Mouse (Mus musculus) kidney, embryonic 14.5 days (tissue): ENCODE results near the gene Dnajc7. TPM values are rescaled to one million over a fixed set of nuclear protein-coding genes. Genes with fewer than 3 reads are reported as not detected.

Experiments
- ATAC-seq: fragments of 200-750 bp; cut with Nextera tagmentation; 2 replicates; pipeline ENCODE4 v1.8.0; 2017; ENCODE audit warnings: moderate number of reproducible peaks, mild to moderate bottlenecking, moderate TSS enrichment, moderate library complexity; ENCODE audit not compliant: low FRiP score, low TSS enrichment
- H3K27ac ChIP-seq: fragments of 300-500 bp; sonication (generic); 2 replicates; pipeline ENCODE4 v1.5.1; 2014; ENCODE audit warnings: low read depth, mild to moderate bottlenecking, low read length, moderate library complexity, mixed read lengths
- H3K27me3 ChIP-seq: fragments of 300-500 bp; sonication (generic); 2 replicates; pipeline ENCODE4 v1.6.1; 2014; ENCODE audit warnings: mild to moderate bottlenecking, low read length; ENCODE audit not compliant: control insufficient read depth, insufficient read depth
- H3K36me3 ChIP-seq: fragments of 300-500 bp; sonication (generic); 2 replicates; pipeline ENCODE4 v1.6.1; 2014; ENCODE audit warnings: low read length, mixed read lengths; ENCODE audit not compliant: control insufficient read depth, insufficient read depth
- H3K4me1 ChIP-seq: fragments of 300-500 bp; sonication (generic); 2 replicates; pipeline ENCODE4 v1.6.1; 2014; ENCODE audit warnings: low read length, mixed read lengths; ENCODE audit not compliant: control insufficient read depth, insufficient read depth
- H3K4me2 ChIP-seq: fragments of 300-500 bp; sonication (generic); replicated peaks from 2 replicates; pipeline ENCODE4 v1.6.1; 2014; ENCODE audit warnings: low read depth, mild to moderate bottlenecking, low read length
- H3K4me3 ChIP-seq: fragments of 300-500 bp; sonication (generic); 2 replicates; pipeline ENCODE4 v1.5.1; 2014; ENCODE audit warnings: mild to moderate bottlenecking, low read length
- H3K9ac ChIP-seq: fragments of 300-500 bp; sonication (generic); 2 replicates; pipeline ENCODE4 v1.6.1; 2014; ENCODE audit warnings: low read depth, mild to moderate bottlenecking, low read length, moderate library complexity
- H3K9me3 ChIP-seq: fragments of 300-500 bp; sonication (generic); 2 replicates; pipeline ENCODE4 v1.6.1; 2016; ENCODE audit warnings: low read length; ENCODE audit not compliant: control insufficient read depth
- WGBS: fragments of 180-500 bp; shearing (Covaris S2); extraction: QIAGEN DNeasy Blood & Tissue Kit; methylation state at CpG from one replicate; pipeline ENCODE4 v1.1.7; 2014; 5-methylcytosine and 5-hydroxymethylcytosine counted together
- polyA plus RNA-seq: library from polyadenylated mRNA; unstranded; fragments of >200 nt; fragmentation: Nextera tagmentation; extraction: Ambion mirVana; gene quantifications from 2 replicates; pipeline ENCODE4 v1.2.1, GENCODE M21; 2014

The Dnajc7 gene
- polyA plus RNA-seq, 1 experiment from 2014 or later, result 86.2 TPM

- peak overlapping the region; percentile 39 for H3K4me2 ChIP-seq
- H3K9me3 ChIP-seq, result no peaks in the 10 kb centered on the region
- WGBS, result 11% methylated on average over 8 of the region's 8 CpGs
- H3K4me1 ChIP-seq, result 0 out of 2 replicates have a peak, but pooled peaks cover 8% of the 10 kb centered on the region
- peak overlapping the region; percentile 5; the same call in 1 of the 2 replicates for H3K4me3 ChIP-seq
- H3K9ac ChIP-seq, result no peak overlapping the region
- H3K27ac ChIP-seq, result no peak overlapping the region
- H3K36me3 ChIP-seq, result no peaks in the 10 kb centered on the region
- ATAC-seq, result peak; percentile 41; the same call in 1 of the 2 replicates
- no peaks in the 10 kb centered on the region for H3K27me3 ChIP-seq
Measured at GRCm38 (mm10) chr11:100570430-100571201, 49.4 kb downstream of the Dnajc7 start.

GRCm38 (mm10) chr11:100569789-100570188 is 50.2 kb downstream of the Dnajc7 start:
- no peak for ATAC-seq
- no peak overlapping the region for H3K9ac ChIP-seq
- no peaks in the 10 kb centered on the region for H3K27me3 ChIP-seq
- H3K4me3 ChIP-seq, result no peak overlapping the region
- H3K9me3 ChIP-seq, result no peaks in the 10 kb centered on the region
- no peak overlapping the region for H3K4me2 ChIP-seq
- 50% methylated on average over 9 of the region's 9 CpGs for WGBS
- no peaks in the 10 kb centered on the region for H3K36me3 ChIP-seq
- H3K27ac ChIP-seq, result no peak overlapping the region
- 0 out of 2 replicates have a peak, but pooled peaks cover 8% of the 10 kb centered on the region for H3K4me1 ChIP-seq

GRCm38 (mm10) chr11:100568692-100569091 is 51.3 kb downstream of the Dnajc7 start:
- no peak overlapping the region for H3K4me2 ChIP-seq
- H3K4me3 ChIP-seq, result no peak overlapping the region
- H3K9me3 ChIP-seq, result no peaks in the 10 kb centered on the region
- ATAC-seq, result no peak
- H3K27me3 ChIP-seq, result no peaks in the 10 kb centered on the region
- 0 out of 2 replicates have a peak, but pooled peaks cover 8% of the 10 kb centered on the region for H3K4me1 ChIP-seq
- no peak overlapping the region for H3K27ac ChIP-seq
- H3K36me3 ChIP-seq, result no peaks in the 10 kb centered on the region
- no peak overlapping the region for H3K9ac ChIP-seq
- WGBS, result 82% methylated on average over 8 of the region's 8 CpGs

- H3K4me1 ChIP-seq, result 0 out of 2 replicates have a peak, but pooled peaks cover 8% of the 10 kb centered on the region
- no peaks in the 10 kb centered on the region for H3K9me3 ChIP-seq
- no peak overlapping the region for H3K27ac ChIP-seq
- H3K4me2 ChIP-seq, result no peak overlapping the region
- H3K27me3 ChIP-seq, result no peaks in the 10 kb centered on the region
- H3K36me3 ChIP-seq, result no peaks in the 10 kb centered on the region
- H3K9ac ChIP-seq, result no peak overlapping the region
- ATAC-seq, result no peak
- no peak overlapping the region for H3K4me3 ChIP-seq
- WGBS, result 29% methylated on average over 9 of the region's 9 CpGs
Measured at GRCm38 (mm10) chr11:100567815-100568245, 52.1 kb downstream of the Dnajc7 start.

- H3K27me3 ChIP-seq, result no peaks in the 10 kb centered on the region
- no peak overlapping the region for H3K4me2 ChIP-seq
- no peak overlapping the region for H3K27ac ChIP-seq
- H3K36me3 ChIP-seq, result no peaks in the 10 kb centered on the region
- H3K9ac ChIP-seq, result no peak overlapping the region
- no peak for ATAC-seq
- H3K9me3 ChIP-seq, result no peaks in the 10 kb centered on the region
- no peak overlapping the region for H3K4me3 ChIP-seq
- WGBS, result 76% methylated on average over 5 of the region's 5 CpGs
- H3K4me1 ChIP-seq, result 0 out of 2 replicates have a peak, but pooled peaks cover 8% of the 10 kb centered on the region
Measured at GRCm38 (mm10) chr11:100567229-100567628, 52.7 kb downstream of the Dnajc7 start.

- Histone ChIP-seq H3K4me2 (no peak overlapping the region), H3K36me3 (no peaks in the 10 kb centered on the region), H3K27me3 (no peaks in the 10 kb centered on the region), H3K9ac (no peak overlapping the region), H3K4me3 (no peak overlapping the region), H3K4me1 (no peaks in the 10 kb centered on the region), H3K9me3 (no peaks in the 10 kb centered on the region), H3K27ac (no peak overlapping the region)
- ATAC-seq, result no peak
- WGBS, result 92% methylated on average over 6 of the region's 6 CpGs
Measured at GRCm38 (mm10) chr11:100564703-100565102, 55.3 kb downstream of the Dnajc7 start.

GRCm38 (mm10) chr11:100564297-100564696 is 55.7 kb downstream of the Dnajc7 start:
- WGBS, result 78% methylated on average over 15 of the region's 15 CpGs
- no peaks in the 10 kb centered on the region for H3K9me3 ChIP-seq
- H3K9ac ChIP-seq, result no peak overlapping the region
- ATAC-seq, result no peak
- no peaks in the 10 kb centered on the region for H3K36me3 ChIP-seq
- no peak overlapping the region for H3K27ac ChIP-seq
- no peak overlapping the region for H3K4me3 ChIP-seq
- no peaks in the 10 kb centered on the region for H3K4me1 ChIP-seq
- no peaks in the 10 kb centered on the region for H3K27me3 ChIP-seq
- H3K4me2 ChIP-seq, result no peak overlapping the region

GRCm38 (mm10) chr11:100561748-100562147 is 58.2 kb downstream of the Dnajc7 start:
- H3K9me3 ChIP-seq, result no peaks in the 10 kb centered on the region
- no peak overlapping the region for H3K4me3 ChIP-seq
- H3K27me3 ChIP-seq, result no peaks in the 10 kb centered on the region
- no peak overlapping the region for H3K27ac ChIP-seq
- ATAC-seq, result no peak
- no peak overlapping the region for H3K4me2 ChIP-seq
- no peaks in the 10 kb centered on the region for H3K4me1 ChIP-seq
- no peak overlapping the region for H3K9ac ChIP-seq
- WGBS, result 72% methylated on average over 5 of the region's 5 CpGs
- H3K36me3 ChIP-seq, result no peaks in the 10 kb centered on the region

GRCm38 (mm10) chr11:100559476-100559875 is 60.5 kb downstream of the Dnajc7 start:
- no peak overlapping the region for H3K9ac ChIP-seq
- H3K9me3 ChIP-seq, result no peaks in the 10 kb centered on the region
- H3K27ac ChIP-seq, result no peak overlapping the region
- WGBS, result 52% methylated on average over 7 of the region's 7 CpGs
- ATAC-seq, result no peak
- H3K4me2 ChIP-seq, result no peak overlapping the region
- H3K36me3 ChIP-seq, result no peaks in the 10 kb centered on the region
- H3K4me3 ChIP-seq, result no peak overlapping the region
- no peaks in the 10 kb centered on the region for H3K27me3 ChIP-seq
- H3K4me1 ChIP-seq, result no peaks in the 10 kb centered on the region
